Mouse (Mus musculus) cerebellum, adult 18-20 months (tissue): Measurements from ENCODE around the gene Chst7.

Experiments
- DNase-seq, 2 experiments: peaks; one replicate each; pipeline ENCODE4 v3.0.0; 2021

The Chst7 gene

DNA sequence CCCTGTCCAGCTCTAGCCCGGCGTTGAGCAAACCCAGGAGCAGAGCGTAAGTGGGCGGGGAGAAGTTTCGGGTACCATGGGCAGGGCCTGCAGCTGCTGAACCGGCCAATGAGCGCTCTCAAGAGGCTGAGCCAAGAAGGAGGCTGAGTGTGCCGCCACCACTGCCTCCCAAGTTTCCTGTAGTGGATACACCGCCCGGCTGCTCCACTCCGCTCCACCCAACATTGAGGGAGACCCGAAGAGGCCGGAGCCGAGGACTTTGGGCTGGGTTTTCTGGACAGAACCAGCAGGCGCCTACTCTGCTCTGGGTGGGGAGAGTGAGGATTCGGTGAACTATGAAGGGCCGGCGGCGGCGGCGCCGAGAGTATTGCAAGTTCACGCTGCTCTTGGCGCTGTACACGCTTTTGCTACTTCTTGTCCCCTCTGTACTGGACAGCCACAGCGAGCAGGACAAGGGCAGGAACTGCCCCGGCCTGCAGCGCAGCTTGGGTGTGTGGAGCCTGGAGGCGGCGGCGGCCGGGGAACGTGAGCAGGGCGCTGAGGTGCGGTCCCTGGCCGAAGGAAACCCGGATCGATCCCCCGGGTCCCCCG is at the start of gene Chst7:
Gene Chst7 (plus strand): TSS at position 180 of the 591 bp plus-strand sequence.
- DNase-seq = peak; percentile 31 to 41

DNA sequence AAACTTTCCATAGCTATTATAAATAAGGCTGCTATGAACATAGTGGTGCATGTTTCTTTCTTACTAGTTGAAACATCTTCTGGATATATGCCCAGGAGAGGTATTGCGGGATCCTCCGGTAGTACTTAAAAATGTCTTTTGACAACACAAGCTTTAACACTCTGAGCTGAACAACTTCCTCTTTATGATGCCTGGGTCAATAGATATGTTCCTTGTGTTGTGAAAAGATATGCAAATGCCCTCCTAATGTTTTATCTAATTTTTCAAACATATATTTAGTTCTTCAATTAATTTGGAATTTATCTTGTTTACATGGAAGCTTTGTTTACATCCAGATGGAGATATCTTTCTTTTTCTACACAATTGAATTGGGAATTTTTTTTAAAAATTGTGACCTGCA is 47.1 kb upstream of the Chst7 start:
- no peak for DNase-seq

DNA sequence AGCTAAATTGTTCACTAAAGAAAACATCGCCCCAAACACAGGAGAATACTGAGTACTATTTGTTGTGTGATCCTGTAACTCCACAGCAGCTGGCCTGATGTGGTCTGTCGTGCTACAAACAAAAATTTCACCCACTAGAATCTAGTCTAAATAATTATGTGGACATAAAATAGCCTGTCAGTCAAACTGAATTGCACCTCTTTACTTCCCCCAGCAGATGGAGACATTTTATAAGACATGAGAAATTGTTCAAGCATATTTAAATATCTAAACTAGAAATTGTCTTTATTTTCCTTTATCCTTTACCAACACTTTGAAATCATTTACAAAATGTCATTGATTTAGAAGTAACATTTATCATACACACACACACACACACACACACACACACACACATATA is 38.4 kb upstream of the Chst7 start:
- peak in 1 of 2 experiments; percentile 4 for DNase-seq

DNA sequence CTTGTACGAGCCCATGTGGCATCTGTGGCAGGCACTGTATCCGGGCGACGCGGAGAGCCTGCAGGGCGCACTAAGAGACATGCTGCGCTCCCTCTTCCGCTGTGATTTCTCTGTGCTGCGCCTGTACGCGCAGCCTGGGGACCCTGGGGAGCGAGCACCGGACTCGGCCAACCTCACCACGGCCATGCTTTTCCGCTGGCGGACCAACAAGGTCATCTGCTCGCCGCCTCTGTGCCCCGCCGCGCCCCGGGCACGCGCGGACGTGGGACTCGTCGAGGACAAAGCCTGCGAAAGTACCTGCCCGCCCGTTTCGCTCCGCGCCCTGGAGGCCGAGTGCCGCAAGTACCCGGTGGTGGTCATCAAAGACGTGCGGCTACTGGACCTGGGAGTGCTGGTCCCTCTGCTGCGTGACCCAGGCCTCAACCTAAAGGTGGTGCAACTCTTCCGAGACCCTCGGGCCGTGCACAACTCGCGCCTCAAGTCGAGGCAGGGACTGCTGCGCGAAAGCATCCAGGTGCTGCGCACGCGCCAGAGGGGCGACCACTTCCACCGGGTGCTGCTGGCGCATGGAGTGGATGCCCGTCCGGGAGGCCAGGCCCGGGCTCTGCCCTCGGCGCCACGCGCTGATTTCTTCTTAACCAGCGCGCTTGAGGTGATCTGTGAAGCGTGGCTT is 872 bp downstream of the Chst7 start:
- DNase-seq = peak; percentile 2 to 30

DNA sequence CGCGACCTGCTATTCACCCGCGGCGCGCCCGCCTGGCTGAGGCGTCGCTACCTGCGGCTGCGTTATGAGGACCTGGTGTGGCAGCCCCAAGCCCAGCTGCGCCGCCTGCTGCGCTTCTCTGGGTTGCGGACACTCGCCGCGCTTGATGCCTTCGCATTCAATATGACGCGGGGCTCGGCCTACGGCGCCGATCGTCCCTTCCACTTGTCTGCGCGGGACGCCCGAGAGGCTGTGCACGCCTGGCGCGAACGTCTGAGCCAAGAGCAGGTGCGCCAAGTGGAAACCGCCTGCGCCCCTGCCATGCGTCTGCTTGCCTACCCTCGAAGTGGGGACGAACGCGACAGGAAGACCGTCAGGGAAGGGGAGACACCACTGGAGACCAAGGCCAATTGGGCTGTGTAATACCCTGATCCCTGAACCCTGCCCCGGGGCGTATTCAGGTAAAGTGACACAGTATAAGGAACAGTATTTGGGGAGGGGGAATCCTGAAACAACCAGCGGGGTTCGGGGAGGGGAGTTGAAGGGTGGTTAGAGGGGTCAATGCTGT is 1.5 kb downstream of the Chst7 start:
- DNase-seq = peak; percentile 2 to 22

DNA sequence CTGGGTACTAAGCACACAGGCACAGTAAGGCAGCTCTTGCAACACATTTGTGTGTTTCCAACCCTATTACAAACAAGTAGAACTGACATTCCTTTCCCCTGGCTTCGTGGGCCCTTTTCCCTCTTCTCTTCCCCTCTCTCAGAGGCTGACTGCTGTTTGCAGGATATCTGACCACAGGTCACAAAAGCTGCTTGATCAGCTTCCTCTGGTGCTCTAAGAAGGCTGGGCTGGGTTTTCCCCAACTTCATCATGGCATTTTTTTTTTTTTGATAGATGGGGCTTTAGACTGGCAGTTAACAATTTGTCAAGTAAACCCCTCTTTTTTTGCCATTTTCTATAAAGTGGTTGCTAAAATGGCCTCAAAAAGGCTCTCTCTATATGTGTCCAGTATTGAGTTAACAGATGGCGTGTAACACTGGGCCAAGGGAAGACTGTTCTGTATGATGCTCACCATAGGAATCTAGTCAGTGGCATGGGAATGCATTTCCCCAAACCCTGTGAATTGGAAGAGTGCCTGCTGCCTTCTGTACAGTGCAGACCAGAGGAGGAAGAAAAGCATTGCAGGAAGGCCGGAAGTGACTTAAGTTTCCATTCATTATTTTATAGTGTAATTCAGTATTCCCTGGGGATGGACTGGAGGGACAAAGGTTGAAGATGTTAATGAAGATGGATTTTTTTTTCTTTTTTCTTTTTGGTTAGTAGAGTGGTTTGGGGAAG is 2.6 kb downstream of the Chst7 start:
- DNase-seq = peak; percentile 15 to 36

DNA sequence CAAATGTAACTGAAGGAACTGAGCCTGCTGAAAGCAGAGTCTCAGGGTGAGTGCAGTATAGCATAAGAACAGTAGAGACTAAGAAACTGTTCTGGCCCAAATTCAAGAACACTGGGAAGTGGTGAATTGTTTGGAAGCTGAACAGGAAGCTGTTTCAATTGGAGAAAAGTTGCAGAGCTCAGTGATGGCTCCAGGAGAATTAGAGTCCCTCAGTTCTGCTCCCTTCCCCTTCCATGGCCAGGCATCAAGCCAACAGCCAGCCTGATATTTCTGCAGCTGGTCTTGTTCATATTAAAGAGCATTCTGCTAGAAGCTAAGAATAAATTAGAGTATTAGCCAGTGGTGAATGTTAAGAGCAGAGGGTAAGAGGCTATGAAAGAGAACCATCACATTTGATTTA is 7.3 kb downstream of the Chst7 start:
- DNase-seq = no peak

DNA sequence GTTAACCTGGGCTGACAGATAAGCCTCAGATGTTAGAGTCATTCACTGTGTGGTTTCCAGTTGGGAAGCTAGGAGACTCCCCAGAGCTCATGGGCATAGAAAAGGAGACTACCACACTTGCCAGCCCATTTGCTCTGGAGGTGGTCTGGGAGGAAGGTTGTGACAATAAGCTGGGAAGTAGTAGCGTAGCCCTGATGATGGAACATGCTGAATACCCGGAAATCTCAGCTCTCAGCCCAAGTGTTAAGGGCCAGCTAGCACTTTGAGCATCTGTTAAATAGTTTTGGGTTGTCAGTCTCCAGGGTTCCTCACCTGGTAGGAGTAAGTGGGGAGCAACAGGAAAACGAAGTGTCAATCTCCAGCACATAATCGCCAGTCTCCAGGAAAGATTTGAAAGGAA is 10.8 kb downstream of the Chst7 start:
- no peak for DNase-seq

DNA sequence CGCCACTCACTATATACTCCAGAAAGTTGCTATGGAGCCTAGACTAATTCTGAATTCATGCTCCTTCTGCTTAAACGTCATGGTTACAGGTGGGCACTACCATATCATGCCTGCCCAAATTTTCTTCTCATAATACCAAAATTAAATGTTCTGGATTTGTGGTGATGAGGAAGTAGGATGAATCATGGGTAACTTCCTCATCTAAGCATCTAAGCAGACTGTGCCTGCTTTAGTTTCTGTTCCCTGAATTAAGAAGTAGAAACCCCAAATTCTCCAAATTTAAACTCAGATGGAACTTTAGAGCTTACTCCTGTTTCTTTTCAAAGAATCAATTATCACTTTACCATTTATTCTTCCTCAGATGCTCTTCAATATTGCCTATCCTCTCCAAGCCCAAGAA is 58.4 kb downstream of the Chst7 start:
- no peak for DNase-seq

DNA sequence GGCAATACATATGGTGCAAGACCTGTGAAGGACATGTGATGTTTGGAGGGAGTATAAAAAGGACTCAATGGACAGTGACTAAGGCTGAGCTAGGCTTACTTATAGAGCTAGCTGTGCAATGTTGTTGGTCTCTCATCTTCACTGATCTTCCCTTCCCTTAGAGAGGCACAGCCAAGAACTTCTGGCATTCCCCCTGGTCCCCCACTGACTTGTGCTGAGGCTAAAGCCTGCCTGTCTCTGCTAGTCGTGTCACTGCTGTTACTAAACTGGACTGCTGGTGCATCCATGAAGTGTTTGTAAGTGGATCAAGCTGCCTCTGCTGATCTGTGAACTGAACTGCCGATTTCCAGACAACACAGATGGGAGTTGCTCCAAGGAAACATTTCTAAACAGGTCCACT is 66.1 kb downstream of the Chst7 start:
- DNase-seq = peak; percentile 42 to 45

DNA sequence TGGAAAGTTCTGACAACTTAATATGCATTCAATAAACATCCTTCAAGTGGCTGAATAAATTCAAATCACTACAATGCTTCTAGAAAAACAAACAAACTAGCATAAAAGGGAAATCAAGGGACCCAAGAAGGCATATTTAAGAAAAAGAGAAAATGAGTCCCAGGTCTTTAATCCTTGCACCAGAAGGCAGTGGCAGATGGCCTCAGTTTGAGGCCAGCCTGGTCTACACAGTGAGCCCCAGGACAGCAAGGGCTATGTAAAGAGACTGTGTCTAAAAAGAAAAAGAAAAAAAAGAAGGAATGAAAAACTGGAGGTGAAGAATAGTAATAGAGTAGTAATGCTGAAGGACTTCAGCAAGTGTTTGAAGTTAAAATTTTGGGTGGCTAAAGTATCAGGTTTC is 69.6 kb downstream of the Chst7 start:
- peak; percentile 20 to 43 for DNase-seq

DNA sequence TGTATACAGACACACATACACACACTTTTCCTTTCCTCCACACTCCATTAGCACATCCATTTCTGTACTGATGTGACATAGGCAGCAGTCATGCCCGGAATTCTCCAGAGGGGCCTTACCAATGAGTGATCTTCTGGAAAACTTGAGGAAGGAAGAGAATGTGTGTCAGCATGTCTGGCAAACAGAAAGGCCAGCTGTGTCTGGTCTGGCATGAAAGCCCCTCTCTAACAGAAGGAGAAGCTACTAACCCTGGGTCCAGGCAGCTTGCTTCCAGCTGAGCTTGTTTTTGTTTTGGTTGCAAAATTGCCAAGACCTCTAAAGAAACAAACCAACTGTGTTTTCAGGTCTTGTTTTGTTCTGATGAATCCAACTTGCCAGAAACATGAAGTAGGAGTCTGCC is 70.1 kb downstream of the Chst7 start:
- DNase-seq = peak in 1 of 2 experiments; percentile 18
